Comparison of ENCODE assay signal across 23 mouse cellular contexts in genomic region chr7:127866434-127866833, GRCm38 (mm10). TPM values are rescaled to one million over a fixed set of nuclear protein-coding genes. Genes with fewer than 3 reads are reported as not detected.
DNase-seq lines count a peak whose midpoint lies in the region; ATAC-seq and TF ChIP-seq lines count a peak whose summit lies in the region.
"Had no signal": no experiment of that assay in that cellular context is flagged by ENCODE, and none has a peak within 500 bp of the region (broad histone marks: within the 10 kb centered on the region; RNA-seq: fewer than 3 reads in every experiment).

No protein-coding gene starts in this region.

- no peak overlapping the region for H3K4me2 ChIP-seq in hindbrain, embryonic 15.5 days
- no peak overlapping the region for H3K4me2 ChIP-seq in lung, postnatal 0 days (replicated peaks; ENCODE audit: low read depth, low read length)
- H3K4me2 ChIP-seq: embryonic facial prominence, embryonic 13.5 days; hindbrain, embryonic 14.5 days had no signal

- no peak for TF ChIP-seq EP300 in lung, postnatal 0 days (IDR thresholded peaks at IDR 0.05)
- TF ChIP-seq EP300 in ES-Bruce4 (IDR thresholded peaks at IDR 0.05; ENCODE audit: insufficient read depth, low read depth, low read length): no peak

- H3K27ac ChIP-seq in hindbrain, embryonic 15.5 days (replicated peaks): no peak overlapping the region
- H3K27ac ChIP-seq in hindbrain, embryonic 10.5 days: no peak overlapping the region
- H3K27ac ChIP-seq in lung, postnatal 0 days (ENCODE audit: low read length): no peak overlapping the region
- H3K27ac ChIP-seq in ES-Bruce4 (ENCODE audit: insufficient read depth, low read length): no peak overlapping the region
- H3K27ac ChIP-seq: embryonic facial prominence, embryonic 13.5 days; heart, embryonic 10.5 days; hindbrain, embryonic 14.5 days had no signal

- WGBS in hindbrain, embryonic 15.5 days: 95% methylated on average over 12 of the region's 12 CpGs
- 93% methylated on average over 12 of the region's 12 CpGs for WGBS in hindbrain, embryonic 10.5 days
- 92% methylated on average over 12 of the region's 12 CpGs for WGBS in lung, postnatal 0 days
- 95% methylated on average over 12 of the region's 12 CpGs for WGBS in lung, adult 2 months

- peak; percentile 4; the same call in 1 of the 2 replicates for TF ChIP-seq CTCF in lung, postnatal 0 days (IDR thresholded peaks at IDR 0.05)
- TF ChIP-seq CTCF in lung, adult 2 months (IDR thresholded peaks at IDR 0.05; ENCODE audit: insufficient read depth, low read length): no peak
- TF ChIP-seq CTCF in ES-Bruce4 (IDR thresholded peaks at IDR 0.05; ENCODE audit: low read depth, low read length): no peak

- 0 out of 2 replicates have a peak, but pooled peaks have one; percentile 51 for ATAC-seq in hindbrain, embryonic 15.5 days (ENCODE audit: low FRiP score, low read depth)
- ATAC-seq in lung, postnatal 0 days: no peak
- ATAC-seq: forebrain, embryonic 16.5 days; intestine, embryonic 16.5 days had no signal

- no peak overlapping the region for H3K4me3 ChIP-seq in hindbrain, embryonic 15.5 days
- H3K4me3 ChIP-seq in hindbrain, embryonic 10.5 days: no peak overlapping the region
- no peak overlapping the region for H3K4me3 ChIP-seq in lung, postnatal 0 days (ENCODE audit: low read depth, low read length)
- H3K4me3 ChIP-seq in lung, adult 2 months (replicated peaks; ENCODE audit: extremely low read depth, low read depth, low read length): no peak overlapping the region
- H3K4me3 ChIP-seq in ES-Bruce4 (ENCODE audit: low read depth, low read length): peak overlapping the region; percentile 21
- H3K4me3 ChIP-seq: embryonic facial prominence, embryonic 13.5 days; heart, embryonic 10.5 days had no signal

- no peak for DNase-seq in hindbrain, embryonic 10.5 days (ENCODE audit: low spot score)
- no peak for DNase-seq in lung, postnatal 0 days (ENCODE audit: low spot score)
- no peak for DNase-seq in lung, adult 2 months
- peak; percentile 32 for DNase-seq in ZHBTc4 (ENCODE audit: low read depth, low spot score)
- no peak for DNase-seq in right cerebral cortex, postnatal 36 days (ENCODE audit: low spot score in 2 of 2)
- DNase-seq: adrenal gland, adult 8-10 months; adrenal gland, postnatal 36 days; cerebellum, adult 2 months; cerebellum, postnatal 25 days; gastrocnemius, postnatal 10 days; heart, adult 18-20 months; heart, postnatal 10 days had no signal

- H3K9ac ChIP-seq in hindbrain, embryonic 15.5 days: no peak overlapping the region
- no peak overlapping the region for H3K9ac ChIP-seq in lung, postnatal 0 days (replicated peaks; ENCODE audit: low read depth)
- H3K9ac ChIP-seq in ES-Bruce4 (ENCODE audit: low read depth, poor library complexity, severe bottlenecking): no peak overlapping the region
- H3K9ac ChIP-seq: embryonic facial prominence, embryonic 13.5 days; hindbrain, embryonic 14.5 days had no signal

- peaks cover 41% of the 10 kb centered on the region for H3K36me3 ChIP-seq in hindbrain, embryonic 15.5 days
- H3K36me3 ChIP-seq in hindbrain, embryonic 10.5 days: peaks cover 84% of the 10 kb centered on the region
- no peaks in the 10 kb centered on the region for H3K36me3 ChIP-seq in lung, postnatal 0 days (ENCODE audit: insufficient read depth, low read length)
- no peaks in the 10 kb centered on the region for H3K36me3 ChIP-seq in ES-Bruce4 (ENCODE audit: control insufficient read depth, insufficient read depth, low read length, poor library complexity, severe bottlenecking)

- no peaks in the 10 kb centered on the region for H3K9me3 ChIP-seq in hindbrain, embryonic 15.5 days
- no peaks in the 10 kb centered on the region for H3K9me3 ChIP-seq in hindbrain, embryonic 10.5 days
- H3K9me3 ChIP-seq in lung, postnatal 0 days (ENCODE audit: low read length): no peaks in the 10 kb centered on the region
- no peaks in the 10 kb centered on the region for H3K9me3 ChIP-seq in ES-Bruce4 (replicated peaks; ENCODE audit: control insufficient read depth, insufficient read depth, low read length, poor library complexity, severe bottlenecking)
- H3K9me3 ChIP-seq: embryonic facial prominence, embryonic 13.5 days; heart, embryonic 10.5 days had no signal

- H3K27me3 ChIP-seq in hindbrain, embryonic 15.5 days: no peaks in the 10 kb centered on the region
- H3K27me3 ChIP-seq in hindbrain, embryonic 10.5 days (ENCODE audit: insufficient read depth, poor library complexity, severe bottlenecking): no peaks in the 10 kb centered on the region
- no peaks in the 10 kb centered on the region for H3K27me3 ChIP-seq in lung, postnatal 0 days (replicated peaks; ENCODE audit: insufficient read depth, low read length)
- H3K27me3 ChIP-seq in ES-Bruce4 (ENCODE audit: control insufficient read depth, insufficient read depth, low read length, poor library complexity, severe bottlenecking): no peaks in the 10 kb centered on the region
- H3K27me3 ChIP-seq: CH12.LX; embryonic facial prominence, embryonic 13.5 days had no signal

- peaks cover 13% of the 10 kb centered on the region for H3K4me1 ChIP-seq in hindbrain, embryonic 15.5 days (replicated peaks)
- H3K4me1 ChIP-seq in hindbrain, embryonic 10.5 days (replicated peaks): no peaks in the 10 kb centered on the region
- no peaks in the 10 kb centered on the region for H3K4me1 ChIP-seq in lung, postnatal 0 days (ENCODE audit: insufficient read depth, low read depth, low read length)
- no peaks in the 10 kb centered on the region for H3K4me1 ChIP-seq in lung, adult 2 months (ENCODE audit: control insufficient read depth, insufficient read depth, low read length)
- no peaks in the 10 kb centered on the region for H3K4me1 ChIP-seq in ES-Bruce4 (ENCODE audit: control insufficient read depth, insufficient read depth, low read length)
- H3K4me1 ChIP-seq: embryonic facial prominence, embryonic 13.5 days; heart, embryonic 10.5 days had no signal

- TF ChIP-seq POLR2A in lung, adult 2 months (IDR thresholded peaks at IDR 0.05; ENCODE audit: borderline replicate concordance, extremely low read depth, low read depth, low read length): no peak
- no peak for TF ChIP-seq POLR2A in ES-Bruce4 (IDR thresholded peaks at IDR 0.05; ENCODE audit: insufficient read depth, low read length)

RNA-seq across cellular contexts. Expression of gene Zfp646, which starts 9.6 kb away (rescaled TPM):
- 9.3 and 9.8 TPM in 2 replicates for polyA plus RNA-seq in hindbrain, embryonic 15.5 days (2015; fragmentation: Nextera tagmentation; extraction: Ambion mirVana)
- 19.0 and 19.2 TPM in 2 replicates for polyA plus RNA-seq in hindbrain, embryonic 10.5 days (2016; fragmentation: Nextera tagmentation; extraction: Ambion mirVana)
- polyA plus RNA-seq in lung, postnatal 0 days (2015; fragmentation: Nextera tagmentation; extraction: Ambion mirVana): 6.3 and 6.8 TPM in 2 replicates
- 22.0 and 23.4 TPM in 2 replicates for polyA plus RNA-seq in lung, adult 2 months (2012; rRNA removed)
- polyA plus RNA-seq in ES-Bruce4 (2011; ENCODE audit: insufficient read depth, insufficient read length, low read depth, missing spikeins): 42.5 TPM in 2 replicates

RNA-seq across cellular contexts. Expression of gene Zfp668, which starts 10.2 kb away (rescaled TPM):
- 35.1 and 36.9 TPM in 2 replicates for polyA plus RNA-seq in hindbrain, embryonic 15.5 days (2015; fragmentation: Nextera tagmentation; extraction: Ambion mirVana)
- polyA plus RNA-seq in hindbrain, embryonic 10.5 days (2016; fragmentation: Nextera tagmentation; extraction: Ambion mirVana): 41.4 and 42.3 TPM in 2 replicates
- 9.4 and 10.0 TPM in 2 replicates for polyA plus RNA-seq in lung, postnatal 0 days (2015; fragmentation: Nextera tagmentation; extraction: Ambion mirVana)
- polyA plus RNA-seq in lung, adult 2 months (2012; rRNA removed): 6.0 and 6.7 TPM in 2 replicates
- polyA plus RNA-seq in ES-Bruce4 (2011; ENCODE audit: insufficient read depth, insufficient read length, low read depth, missing spikeins): 15.3 and 17.1 TPM in 2 replicates

RNA-seq across cellular contexts. Expression of gene Prss53, which starts 24.3 kb away (rescaled TPM):
- 1.2 and 1.5 TPM in 2 replicates for polyA plus RNA-seq in hindbrain, embryonic 15.5 days (2015; fragmentation: Nextera tagmentation; extraction: Ambion mirVana)
- polyA plus RNA-seq in hindbrain, embryonic 10.5 days (2016; fragmentation: Nextera tagmentation; extraction: Ambion mirVana): 0.51 and 1.1 TPM in 2 replicates
- 0.56 and 0.76 TPM in 2 replicates for polyA plus RNA-seq in lung, postnatal 0 days (2015; fragmentation: Nextera tagmentation; extraction: Ambion mirVana)
- 3.4 and 5.0 TPM in 2 replicates for polyA plus RNA-seq in lung, adult 2 months (2012; rRNA removed)
- polyA plus RNA-seq in ES-Bruce4 (2011; ENCODE audit: insufficient read depth, insufficient read length, low read depth, missing spikeins): 0.46 and 0.67 TPM in 2 replicates

RNA-seq across cellular contexts. Expression of gene Gm21974, which starts 28.8 kb away (rescaled TPM):
- polyA plus RNA-seq in hindbrain, embryonic 15.5 days (2015; fragmentation: Nextera tagmentation; extraction: Ambion mirVana): not detected in 2 replicates
- polyA plus RNA-seq in hindbrain, embryonic 10.5 days (2016; fragmentation: Nextera tagmentation; extraction: Ambion mirVana): not detected in 2 replicates
- polyA plus RNA-seq in lung, postnatal 0 days (2015; fragmentation: Nextera tagmentation; extraction: Ambion mirVana): not detected in 2 replicates
- not detected in 2 replicates for polyA plus RNA-seq in lung, adult 2 months (2012; rRNA removed)
- polyA plus RNA-seq in ES-Bruce4 (2011; ENCODE audit: insufficient read depth, insufficient read length, low read depth, missing spikeins): not detected in 2 replicates
- polyA plus RNA-seq: cerebellum, adult 2 months; cortical plate, adult 2 months; embryonic facial prominence, embryonic 13.5 days; forebrain, embryonic 16.5 days; frontal cortex, adult 2 months; heart, embryonic 10.5 days; heart, embryonic 14.5 days; hindbrain, embryonic 14.5 days; intestine, embryonic 16.5 days had no signal

RNA-seq across cellular contexts. Expression of gene Vkorc1, which starts 29.0 kb away (rescaled TPM):
- 69.6 and 71.5 TPM in 2 replicates for polyA plus RNA-seq in hindbrain, embryonic 15.5 days (2015; fragmentation: Nextera tagmentation; extraction: Ambion mirVana)
- polyA plus RNA-seq in hindbrain, embryonic 10.5 days (2016; fragmentation: Nextera tagmentation; extraction: Ambion mirVana): 49.7 and 54.7 TPM in 2 replicates
- polyA plus RNA-seq in lung, postnatal 0 days (2015; fragmentation: Nextera tagmentation; extraction: Ambion mirVana): 134 TPM in 2 replicates
- polyA plus RNA-seq in lung, adult 2 months (2012; rRNA removed): 176 and 201 TPM in 2 replicates
- polyA plus RNA-seq in ES-Bruce4 (2011; ENCODE audit: insufficient read depth, insufficient read length, low read depth, missing spikeins): 31.8 and 35.1 TPM in 2 replicates
